Mouse (Mus musculus) lung, postnatal 36 days (tissue): ENCODE results near the gene Fbxo28.

Source experiments
- DNase-seq: peaks from one replicate; pipeline ENCODE4 v3.0.0; 2022; ENCODE audit warnings: mixed read lengths

Gene Fbxo28

DNA sequence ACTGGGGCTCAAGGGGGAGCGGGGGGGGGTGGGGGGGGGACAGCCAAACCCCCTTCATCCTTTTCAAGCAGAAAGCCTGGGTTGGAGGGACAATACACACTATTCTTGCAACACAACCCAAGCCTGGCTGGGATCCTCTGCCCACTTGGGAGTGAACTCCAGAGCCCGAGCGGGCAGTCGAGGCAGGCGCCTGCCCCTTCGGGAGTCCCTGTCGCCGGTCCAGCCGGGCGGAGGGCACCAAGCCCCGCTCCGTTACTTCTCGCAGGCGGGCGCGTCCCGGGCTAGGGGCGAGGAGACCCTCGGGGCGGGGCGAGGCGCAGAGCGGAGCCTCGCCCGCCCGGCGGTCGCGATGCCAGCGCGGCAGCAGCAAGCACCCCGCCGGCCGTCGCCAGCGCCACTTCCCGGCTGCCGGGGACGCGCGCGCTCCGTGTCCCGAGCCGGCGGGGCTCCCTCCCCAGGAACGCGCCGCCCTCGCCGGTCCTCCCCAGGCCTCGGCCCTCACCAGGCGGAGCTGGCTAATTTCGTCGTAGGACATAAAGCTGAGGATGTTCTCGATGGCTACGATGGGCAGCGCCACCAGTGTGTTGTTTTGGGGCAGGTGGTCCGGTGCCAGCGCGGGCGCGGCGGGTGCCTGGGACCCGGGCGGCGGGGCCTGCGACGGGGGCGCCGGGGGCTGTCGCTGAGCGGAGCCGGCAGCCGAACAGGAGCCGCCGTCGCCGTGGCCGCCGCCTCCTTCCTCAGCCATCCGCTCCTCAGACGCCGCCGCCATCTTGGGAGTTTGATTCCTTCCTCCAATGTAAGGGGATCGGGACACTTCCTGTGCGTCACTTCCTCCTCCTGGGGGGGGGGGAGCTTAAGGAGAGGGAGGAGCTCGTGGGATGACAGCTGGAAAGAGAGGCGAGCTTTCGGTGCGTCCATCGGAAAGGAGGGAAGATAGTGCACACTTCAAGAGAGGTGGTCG is at the start of gene Fbxo28:
Gene Fbxo28 (minus strand): TSS at position 809 of the 961 bp plus-strand sequence.
- DNase-seq, result peak; percentile 92

DNA sequence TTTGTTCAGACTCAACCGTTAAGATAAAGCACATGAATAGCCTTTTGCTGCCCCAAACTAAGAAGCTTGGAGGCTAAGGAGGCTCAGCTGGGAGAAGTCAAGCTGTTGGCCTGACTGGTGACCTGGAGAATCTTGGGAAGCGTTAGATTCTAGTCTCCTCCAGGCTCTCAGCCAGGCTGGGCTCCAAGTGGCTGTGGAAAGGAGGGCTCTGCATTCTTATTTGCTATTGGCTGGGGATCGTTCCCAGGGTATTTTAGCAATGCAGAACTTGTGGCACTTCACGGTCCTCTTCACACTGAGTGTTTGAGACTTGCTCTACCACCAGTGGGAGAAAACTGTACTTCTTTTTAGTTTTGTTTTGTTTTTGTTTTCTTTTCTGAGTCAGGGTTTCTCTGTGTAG is 47.3 kb upstream of the Fbxo28 start:
- DNase-seq, result peak; percentile 84

DNA sequence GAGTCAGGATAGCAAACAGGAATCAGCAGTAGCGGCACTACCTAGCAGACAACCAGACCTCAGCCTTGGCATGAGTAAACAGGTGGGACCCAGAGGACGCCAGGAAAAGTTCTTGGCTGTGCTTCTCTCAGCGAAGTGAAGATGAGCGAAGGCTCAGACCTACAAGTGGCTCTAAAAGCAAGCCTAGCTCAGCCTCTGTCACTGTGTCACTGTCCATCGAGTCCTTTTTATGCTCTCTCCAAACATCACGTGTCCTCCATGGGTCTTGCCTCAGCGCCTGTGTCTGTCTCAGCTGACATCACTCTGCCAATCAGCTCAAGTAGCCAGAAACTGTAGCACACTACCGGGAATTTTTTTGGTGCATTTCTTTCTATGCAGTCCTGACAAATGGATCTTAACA is 45.0 kb upstream of the Fbxo28 start:
- no peak for DNase-seq

DNA sequence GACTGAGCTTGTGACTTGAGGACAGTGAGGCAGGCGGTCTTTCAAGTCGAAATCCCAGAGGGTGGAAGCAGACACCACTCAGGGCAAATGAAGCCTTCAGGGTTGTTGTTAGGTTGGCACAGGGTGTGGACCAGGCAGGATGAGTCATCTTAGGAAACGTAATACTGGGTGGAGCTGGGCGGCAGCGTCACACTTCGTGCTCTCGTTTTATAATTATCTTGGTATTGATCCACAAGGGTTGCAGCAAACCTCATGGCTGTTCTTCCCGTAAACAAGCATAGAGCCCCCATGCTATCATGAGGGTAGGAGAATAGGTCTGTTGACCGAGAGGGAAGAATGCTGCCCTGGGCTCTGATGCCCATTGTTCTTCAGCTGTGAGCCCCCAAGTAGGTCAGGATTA is 41.7 kb upstream of the Fbxo28 start:
- no peak for DNase-seq

DNA sequence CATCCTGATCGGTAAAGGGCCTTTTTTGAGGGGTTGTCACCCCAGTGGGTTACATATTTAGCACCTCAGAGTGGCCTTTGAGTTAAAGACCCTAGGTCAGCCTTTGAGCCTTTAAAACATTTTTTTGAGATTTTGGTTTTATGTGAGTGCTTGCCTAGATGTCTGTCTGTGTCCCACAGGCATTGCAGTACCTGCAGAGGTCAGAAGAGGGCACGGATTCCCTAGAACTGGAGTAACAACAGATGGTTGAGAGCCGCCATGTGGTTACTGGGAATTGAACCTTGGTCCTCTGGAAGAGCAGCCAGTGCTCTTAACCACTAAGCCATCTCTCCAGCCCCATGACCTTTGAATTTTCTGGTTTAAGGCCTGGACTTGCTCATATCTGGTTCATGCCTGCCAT is 39.9 kb upstream of the Fbxo28 start:
- no peak for DNase-seq

DNA sequence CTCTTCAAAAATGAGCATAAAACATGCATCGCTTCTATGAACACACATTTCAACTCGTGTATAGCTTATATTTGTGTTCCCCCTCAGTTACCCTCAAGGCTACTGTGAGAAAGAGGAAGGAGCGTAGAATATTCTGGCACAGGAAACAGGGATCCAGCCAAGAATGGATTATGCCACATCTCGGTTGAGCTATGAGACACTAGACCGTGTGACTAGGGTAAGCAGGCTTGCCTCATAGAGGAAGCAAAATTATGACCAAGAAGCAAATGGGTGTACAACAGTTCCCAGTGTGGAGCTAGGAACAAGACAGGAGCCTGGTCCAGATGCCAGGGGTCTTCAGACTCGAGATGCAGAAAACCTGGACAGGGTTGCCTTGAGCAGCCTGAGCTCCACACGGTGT is 39.3 kb upstream of the Fbxo28 start:
- DNase-seq, result no peak

DNA sequence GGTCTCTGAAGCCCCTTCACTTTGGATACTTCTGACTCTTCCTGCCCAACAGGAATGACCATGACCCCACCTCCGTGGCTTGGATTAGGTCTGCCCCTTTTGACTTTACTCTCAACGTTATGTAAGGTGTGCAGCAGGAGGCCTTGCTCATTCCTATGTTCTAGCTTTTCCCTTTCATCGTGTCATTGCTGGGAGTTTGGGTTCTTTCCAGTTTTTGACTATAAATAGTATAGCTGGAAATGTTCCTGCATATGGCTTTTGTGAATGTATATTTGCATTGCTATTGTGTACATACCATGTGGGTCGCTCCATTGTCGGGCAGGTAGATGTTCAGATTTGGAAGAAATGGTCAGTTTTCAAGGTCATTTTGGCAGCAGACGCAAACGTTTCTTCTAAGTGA is 37.4 kb upstream of the Fbxo28 start:
- DNase-seq, result no peak

DNA sequence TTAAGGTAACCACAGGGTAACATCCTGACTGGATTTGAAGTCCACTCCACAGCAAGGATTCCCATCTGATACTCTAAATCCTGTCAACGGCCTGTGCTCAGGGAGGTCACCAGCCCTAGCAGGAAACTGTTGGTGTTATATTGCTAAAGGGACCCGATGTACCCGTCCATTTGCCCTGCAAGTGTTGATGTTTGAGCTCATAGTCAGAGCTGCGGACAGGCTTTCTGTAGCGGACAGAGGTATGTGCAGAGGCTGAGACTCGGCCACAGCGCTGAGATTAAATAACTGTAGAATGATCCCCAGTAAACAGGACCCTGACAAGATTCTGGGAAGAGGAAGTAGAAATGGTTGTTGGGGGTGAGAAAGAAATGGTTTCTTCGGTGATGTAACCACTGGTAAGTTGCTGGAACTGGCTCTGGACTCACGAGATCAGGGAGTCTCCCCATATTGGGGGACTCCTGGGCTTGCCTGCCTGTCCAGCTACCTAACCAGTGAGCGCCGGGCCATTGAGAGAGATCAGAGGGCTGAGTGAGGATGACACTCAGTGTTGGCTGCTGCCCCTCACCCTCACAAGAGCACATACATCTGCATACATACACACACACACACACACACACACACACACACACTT is 36.9 kb upstream of the Fbxo28 start:
- no peak for DNase-seq

DNA sequence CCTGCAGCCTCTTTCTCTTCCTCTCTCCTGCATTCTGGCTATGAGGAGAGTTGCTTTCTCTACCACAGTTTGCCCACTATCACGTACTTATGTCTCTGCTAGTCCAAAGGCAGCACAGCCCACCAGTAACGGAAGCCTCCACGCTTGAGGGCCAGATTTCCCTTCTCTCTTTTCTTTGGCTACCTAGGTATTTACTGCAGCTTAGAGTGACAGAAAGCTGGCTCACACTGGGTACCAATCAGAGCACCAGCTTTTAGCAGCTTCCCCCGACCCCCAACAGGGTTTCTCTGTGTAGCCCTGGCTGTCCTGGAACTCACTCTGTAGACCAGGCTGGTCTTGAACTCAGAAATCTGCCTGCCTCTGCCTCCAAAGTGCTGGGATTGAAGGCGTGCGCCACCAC is 36.1 kb upstream of the Fbxo28 start:
- DNase-seq, result no peak

DNA sequence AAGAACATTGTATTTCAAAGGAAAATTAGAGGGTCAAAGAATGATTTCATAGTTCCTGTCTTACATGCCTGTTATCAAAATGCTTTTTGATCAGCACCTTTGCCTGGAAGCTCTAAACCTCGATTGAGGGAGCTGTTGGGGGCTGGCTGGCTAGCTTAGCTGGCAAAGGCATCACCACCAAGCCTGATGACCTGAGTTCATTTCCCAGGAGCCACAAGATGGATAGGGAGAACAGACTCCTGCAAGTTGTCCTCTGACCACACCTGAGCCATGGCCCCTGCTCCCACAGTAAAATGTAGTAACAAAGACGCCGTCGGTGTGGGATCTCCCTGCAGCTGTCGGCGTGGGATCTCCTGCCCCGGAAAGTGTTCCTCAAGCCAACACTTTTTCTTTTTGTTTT is 35.4 kb upstream of the Fbxo28 start:
- DNase-seq, result no peak

DNA sequence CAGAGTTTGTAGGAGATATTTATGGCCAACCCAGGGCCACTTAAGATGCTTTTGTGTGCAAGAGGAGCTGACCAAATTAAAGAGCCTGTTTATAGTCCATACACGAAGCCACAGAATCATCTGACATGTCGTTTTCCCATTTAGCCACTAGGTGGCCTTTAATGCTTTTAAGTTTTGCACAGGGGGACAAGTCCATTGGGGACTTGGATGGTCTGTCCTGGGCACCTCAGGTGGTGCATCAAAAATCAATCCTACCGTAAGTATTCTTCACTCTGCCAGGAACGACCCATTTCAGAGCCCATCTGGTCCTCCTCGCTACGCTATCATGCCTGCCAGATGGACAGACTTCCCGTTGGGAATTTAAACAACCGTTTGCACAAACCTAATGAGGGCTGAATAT is 34.8 kb upstream of the Fbxo28 start:
- DNase-seq, result peak; percentile 66

DNA sequence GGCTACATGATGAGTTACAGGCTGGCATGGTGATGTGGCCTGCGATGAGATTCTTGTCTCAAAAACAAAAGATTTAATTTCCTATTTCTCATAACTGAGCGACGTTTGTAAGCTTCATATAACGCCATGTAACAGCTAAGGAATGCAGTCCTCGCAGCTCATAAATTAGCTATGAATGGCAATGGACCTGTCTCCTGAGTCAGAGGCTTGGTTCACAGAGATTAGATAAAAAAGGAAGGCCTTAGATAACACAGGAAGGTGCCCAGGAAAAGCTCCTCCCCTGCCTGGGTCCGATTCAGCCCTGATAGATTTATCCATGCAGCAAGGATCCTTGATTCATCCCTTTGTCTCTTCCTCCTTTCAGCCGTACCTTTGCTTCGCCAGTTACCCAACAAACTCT is 30.5 kb upstream of the Fbxo28 start:
- DNase-seq, result no peak

DNA sequence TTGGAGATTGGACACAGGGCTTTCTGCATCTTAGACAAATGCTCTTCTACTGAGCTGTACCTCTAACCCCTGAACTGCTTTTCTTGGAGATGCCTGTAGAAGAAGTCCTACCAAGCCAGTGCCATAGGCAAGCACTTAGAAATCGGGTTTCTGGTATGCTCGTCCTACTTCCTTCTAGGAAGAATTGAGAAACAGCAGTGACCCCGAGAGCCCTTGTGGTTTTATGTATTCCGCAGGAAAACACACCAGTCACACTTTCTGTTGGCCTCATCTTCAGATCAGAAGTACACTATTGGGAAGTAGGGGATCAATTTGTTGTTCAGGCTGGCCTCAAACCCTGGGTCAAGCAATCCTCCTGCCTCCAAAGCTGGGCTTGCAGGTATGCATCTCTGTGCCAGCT is 28.0 kb upstream of the Fbxo28 start:
- peak; percentile 25 for DNase-seq

DNA sequence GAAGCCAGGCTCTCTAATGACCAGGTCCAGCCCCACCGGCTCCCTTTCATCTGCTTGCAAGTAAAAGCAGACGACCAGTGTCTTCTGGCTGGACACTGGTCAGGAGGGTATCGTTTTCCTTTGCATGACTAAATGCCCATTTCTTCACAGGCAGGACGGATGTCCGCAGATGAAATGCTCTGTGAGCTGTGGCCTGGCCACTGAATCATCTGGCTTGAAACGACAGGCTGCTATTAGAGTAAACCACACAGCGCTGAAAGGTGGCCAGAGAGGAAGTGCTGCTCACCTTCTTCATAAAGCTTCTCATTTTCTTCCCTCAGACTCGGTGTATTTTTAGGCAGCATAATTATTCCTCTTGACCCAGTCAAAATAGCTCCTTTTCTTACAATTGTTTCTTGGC is 27.4 kb upstream of the Fbxo28 start:
- DNase-seq, result no peak

DNA sequence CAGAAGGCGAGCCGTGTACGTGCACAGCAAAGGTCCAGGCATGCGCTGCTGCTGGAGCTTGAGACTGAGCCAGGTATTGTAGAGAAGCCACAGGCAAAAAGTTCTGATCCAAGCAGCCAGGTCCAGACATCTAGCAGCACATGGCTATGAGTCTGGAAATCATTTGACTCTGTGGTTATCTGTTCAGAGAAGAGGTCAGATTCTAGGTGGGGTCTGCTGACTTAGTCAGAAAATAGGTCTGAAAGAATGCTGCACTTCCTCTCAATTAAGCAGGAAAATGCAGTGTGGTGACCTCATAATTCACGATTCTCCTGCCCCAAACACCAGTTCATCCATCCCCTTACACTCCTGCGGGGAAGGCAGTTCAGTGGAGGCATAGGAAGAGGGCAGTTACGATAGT is 26.9 kb upstream of the Fbxo28 start:
- no peak for DNase-seq

DNA sequence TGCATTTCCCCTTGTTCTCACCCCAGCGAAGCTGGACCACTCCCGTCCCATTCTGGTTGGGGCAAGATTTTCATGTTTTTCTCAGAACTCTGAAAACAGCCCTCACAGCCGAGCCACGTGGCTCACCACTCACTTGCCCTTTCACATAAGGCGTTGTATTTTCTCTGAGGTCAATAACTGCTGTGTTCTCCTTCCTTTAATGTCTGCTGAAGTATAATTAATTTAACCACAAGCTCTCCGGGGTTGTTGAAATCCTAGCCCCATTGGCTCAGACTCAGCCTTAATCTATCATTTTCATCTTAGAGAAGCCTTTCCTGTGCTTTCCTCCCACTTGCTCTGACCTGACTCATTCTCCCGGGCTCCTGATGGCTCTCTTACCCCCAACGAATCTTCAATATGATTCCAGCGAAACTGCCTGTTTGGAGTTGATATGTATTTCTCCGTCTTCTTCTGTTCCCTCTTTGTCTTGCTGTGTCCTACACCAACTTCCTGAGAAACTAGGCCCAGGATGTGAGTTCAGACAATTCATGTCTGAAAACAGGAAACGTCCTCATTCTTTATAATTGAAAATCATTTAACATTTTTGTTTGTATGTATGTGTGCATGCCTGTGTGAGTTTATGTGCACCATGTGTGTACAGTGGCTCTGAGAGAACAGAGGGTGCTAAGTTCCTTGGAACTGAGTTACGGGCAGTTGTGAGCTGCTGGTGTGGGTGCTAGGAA is 22.4 kb upstream of the Fbxo28 start:
- DNase-seq, result no peak

DNA sequence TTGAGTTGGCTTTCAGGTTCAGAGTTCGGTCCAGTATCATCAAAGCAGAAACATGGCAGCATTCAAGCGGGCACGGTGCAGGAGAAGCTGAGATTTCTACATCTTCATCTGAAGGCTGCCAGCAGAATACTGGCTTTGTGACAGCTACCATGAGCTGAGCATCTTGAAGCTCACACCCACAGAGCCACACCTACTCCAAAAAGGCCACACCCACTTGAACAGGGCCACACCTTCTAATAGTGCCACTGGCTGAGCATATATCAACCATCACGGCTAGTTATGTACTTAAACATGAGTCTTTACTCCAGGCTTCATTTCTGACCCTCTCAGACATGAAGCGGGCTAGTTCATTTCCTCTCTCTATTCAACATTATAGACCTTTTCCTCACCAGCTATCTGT is 21.3 kb upstream of the Fbxo28 start:
- DNase-seq, result no peak

DNA sequence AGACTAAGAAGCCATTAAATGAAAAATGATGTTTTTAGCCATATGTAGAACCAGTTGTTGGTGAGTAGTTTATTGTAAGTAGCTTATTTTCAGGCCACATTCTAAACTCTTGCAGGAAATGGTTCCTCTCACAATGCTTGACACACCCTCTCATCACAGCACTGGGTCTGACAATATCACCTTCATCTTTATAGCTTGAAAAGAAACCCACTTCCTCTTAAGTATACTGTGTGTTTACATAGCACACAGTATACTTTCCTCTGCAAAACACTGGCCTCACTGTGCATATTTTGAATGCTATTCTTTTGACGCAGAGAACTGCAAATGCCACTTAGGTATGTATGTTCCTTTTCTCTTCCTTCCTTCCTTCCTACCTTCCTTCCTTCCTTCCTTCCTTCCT is 16.7 kb upstream of the Fbxo28 start:
- DNase-seq, result no peak

DNA sequence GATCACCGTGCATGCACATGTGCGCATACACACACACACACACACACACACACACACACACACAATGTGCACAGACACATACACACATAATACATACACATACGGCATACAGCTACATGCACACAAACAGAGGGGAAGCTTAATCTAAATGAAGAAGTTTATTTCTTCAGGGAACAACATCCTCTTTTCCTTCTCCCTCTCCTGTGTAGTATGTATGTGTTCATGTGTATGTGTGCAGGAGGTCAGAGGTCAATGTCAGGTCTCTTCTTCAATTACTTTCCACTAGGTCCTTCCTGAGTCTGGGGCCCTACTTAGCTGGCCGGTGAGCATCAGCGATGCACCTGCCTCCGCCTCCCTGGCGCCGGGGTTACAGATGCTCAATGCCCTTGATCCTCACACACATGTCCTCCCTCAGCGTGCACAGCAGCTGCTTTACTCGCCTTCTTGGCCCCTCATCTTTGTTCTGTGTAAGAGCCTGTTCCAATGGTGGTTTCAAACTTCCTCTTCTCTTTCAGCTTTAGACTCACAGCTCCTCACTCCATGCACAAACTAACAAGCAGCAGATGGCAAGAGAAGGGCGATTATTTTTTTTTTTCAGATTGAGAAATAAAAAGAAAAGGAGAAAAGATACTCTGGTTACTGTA is 13.2 kb upstream of the Fbxo28 start:
- DNase-seq, result no peak

DNA sequence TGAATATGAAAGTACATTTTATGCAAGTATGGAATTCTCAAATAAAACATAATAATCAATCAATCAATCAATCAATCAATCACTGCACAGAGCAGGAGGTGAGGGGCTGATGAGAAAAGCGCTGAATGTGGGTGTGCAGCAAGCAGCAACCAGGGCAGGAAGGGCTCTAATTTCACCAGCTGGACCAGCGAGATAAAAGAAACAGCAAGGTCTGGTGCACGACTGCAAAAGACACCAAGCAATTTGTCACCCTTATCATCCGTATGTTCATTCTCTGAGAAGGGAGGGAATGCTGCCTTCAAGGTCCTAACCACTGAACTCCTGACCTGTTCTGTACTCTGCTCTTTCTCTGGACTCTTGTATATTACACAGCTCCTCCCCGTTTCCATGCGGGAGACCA is 8.1 kb upstream of the Fbxo28 start:
- no peak for DNase-seq

DNA sequence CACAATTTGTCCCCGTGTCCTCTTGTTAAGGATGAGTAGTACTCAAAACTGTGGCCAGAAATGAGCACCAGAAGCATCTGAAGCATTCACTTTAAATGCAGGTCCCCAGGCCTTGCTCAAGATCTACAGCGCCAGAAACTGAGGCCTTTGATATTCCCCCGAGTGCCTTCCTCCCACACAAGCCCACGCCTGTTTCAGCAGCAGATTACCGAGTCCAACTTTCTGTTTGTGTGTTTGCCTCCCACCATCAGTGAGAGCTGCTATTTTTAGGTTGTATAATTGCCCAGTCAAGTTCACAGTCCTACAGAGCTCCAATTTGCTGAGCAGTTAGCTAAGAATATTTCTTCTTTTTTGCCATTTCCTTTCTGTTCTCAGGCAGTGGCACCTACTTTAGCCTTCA is 5.1 kb upstream of the Fbxo28 start:
- no peak for DNase-seq

DNA sequence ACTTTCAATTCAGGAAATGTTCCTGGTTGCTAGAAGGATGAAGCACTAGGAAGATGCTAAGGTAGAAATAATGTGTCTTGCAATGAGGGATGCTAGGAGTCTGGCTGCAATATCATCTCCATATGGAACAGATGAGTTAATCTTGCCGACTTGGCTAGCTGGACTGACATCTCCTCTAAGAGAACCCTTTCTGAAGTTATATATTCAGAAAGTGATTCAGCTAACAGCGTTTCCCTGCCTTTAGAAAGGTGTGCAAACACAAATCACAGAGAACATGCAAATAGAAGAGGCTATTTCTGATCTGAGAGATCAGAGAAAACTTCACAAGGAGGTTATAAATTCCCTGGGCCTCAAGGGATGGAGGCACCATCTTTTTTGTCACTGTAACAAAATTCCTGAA is 4.4 kb upstream of the Fbxo28 start:
- no peak for DNase-seq

DNA sequence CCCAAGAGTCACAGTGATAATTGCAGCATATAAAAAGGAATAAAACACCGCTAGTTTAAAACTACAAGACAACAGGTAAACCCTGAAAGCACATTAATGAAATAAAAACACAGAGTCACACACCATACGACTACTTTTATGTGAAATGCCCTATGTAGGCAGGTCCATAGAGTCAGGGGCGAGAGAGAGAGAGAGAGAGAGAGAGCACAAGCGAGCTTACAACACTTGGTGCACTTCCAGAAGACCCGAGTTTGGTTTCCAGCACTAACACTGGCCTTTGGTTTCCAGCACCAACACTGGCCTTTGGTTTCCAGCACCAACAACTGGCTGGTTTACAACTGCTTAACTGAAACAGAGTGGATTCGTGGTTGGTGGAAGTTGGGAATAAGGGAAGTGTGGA is 564 bp upstream of the Fbxo28 start:
- no peak for DNase-seq
